Mouse (Mus musculus) MEL (cell line): ENCODE results near the gene Cfap43. TPM values are rescaled to one million over a fixed set of nuclear protein-coding genes. Genes with fewer than 3 reads are reported as not detected.

Experiments used
- DNase-seq: peaks from one replicate; pipeline ENCODE4 v3.0.0; 2011; ENCODE audit warnings: low read depth, low spot score
- H3K27ac ChIP-seq: 2 replicates; pipeline ENCODE4 v1.5.1; 2012; ENCODE audit warnings: low read depth, mild to moderate bottlenecking, control low read depth, low read length, moderate library complexity; ENCODE audit not compliant: control insufficient read depth
- H3K27me3 ChIP-seq, 2 experiments: fragments of 150-350 bp in 1 of 2; sonication (generic) in 1 of 2; 2 replicates each; pipeline ENCODE4 v1.6.1; 2012; ENCODE audit warnings: low read length in 2 of 2, mild to moderate bottlenecking in 2 of 2, improper control_type of control experiment in 1 of 2, moderate library complexity in 1 of 2; ENCODE audit not compliant: insufficient read depth in 2 of 2, control insufficient read depth in 1 of 2
- H3K36me3 ChIP-seq, 2 experiments: 2 replicates each; pipeline ENCODE4 v1.6.1; 2012 to 2014; ENCODE audit warnings: low read length in 2 of 2, improper control_type of control experiment in 1 of 2, inconsistent platforms in 1 of 2, mild to moderate bottlenecking in 1 of 2; ENCODE audit not compliant: insufficient read depth in 2 of 2, control insufficient read depth in 1 of 2
- H3K4me1 ChIP-seq, 2 experiments: fragments of 150-350 bp in 1 of 2; sonication (generic) in 1 of 2; 2 replicates each; pipeline ENCODE4 v1.6.1; 2012; ENCODE audit warnings: low read length in 2 of 2, improper control_type of control experiment in 1 of 2, mild to moderate bottlenecking in 1 of 2; ENCODE audit not compliant: insufficient read depth in 2 of 2, control insufficient read depth in 1 of 2
- H3K4me3 ChIP-seq, 2 experiments: fragments of 150-350 bp in 1 of 2; sonication (generic) in 1 of 2; 2 replicates each; pipeline ENCODE4 v1.5.1; 2012; ENCODE audit warnings: low read depth in 2 of 2, low read length in 2 of 2, mild to moderate bottlenecking in 2 of 2, moderate library complexity in 2 of 2, control low read depth in 1 of 2, improper control_type of control experiment in 1 of 2; ENCODE audit not compliant: control insufficient read depth in 1 of 2, insufficient read depth in 1 of 2
- H3K79me2 ChIP-seq: 2 replicates; pipeline ENCODE4 v1.6.1; 2012; ENCODE audit warnings: mild to moderate bottlenecking, low read length, moderate library complexity; ENCODE audit not compliant: control insufficient read depth, poor library complexity, insufficient read depth
- H3K9ac ChIP-seq: 2 replicates; pipeline ENCODE4 v1.6.1; 2012; ENCODE audit warnings: low read depth, mild to moderate bottlenecking, control low read depth, low read length, moderate library complexity; ENCODE audit not compliant: control insufficient read depth, poor library complexity, severe bottlenecking
- H3K9me3 ChIP-seq: fragments of 150-350 bp; sonication (generic); replicated peaks from 2 replicates; pipeline ENCODE4 v1.6.1; 2012; ENCODE audit warnings: mild to moderate bottlenecking, low read length, improper control_type of control experiment, moderate library complexity; ENCODE audit not compliant: insufficient read depth
- CHD2 ChIP-seq: IDR thresholded peaks from 2 replicates; pipeline ENCODE4 v1.6.1; 2011; ENCODE audit warnings: low read length, improper control_type of control experiment
- ELF1 ChIP-seq: IDR thresholded peaks from 2 replicates; pipeline ENCODE4 v1.6.1; 2014; ENCODE audit warnings: low read depth, mild to moderate bottlenecking, inconsistent platforms, low read length, improper control_type of control experiment, moderate library complexity
- EP300 ChIP-seq, 2 experiments: IDR thresholded peaks; 2 replicates each; pipeline ENCODE4 v1.6.1; 2011; ENCODE audit warnings: improper control_type of control experiment in 2 of 2, low read length in 2 of 2, low read depth in 1 of 2, mild to moderate bottlenecking in 1 of 2
- GATA1 ChIP-seq: IDR thresholded peaks from 2 replicates; pipeline ENCODE4 v1.6.1; 2011; ENCODE audit warnings: low read depth, low read length, improper control_type of control experiment
- KAT2A ChIP-seq: conservative IDR thresholded peaks from 2 replicates; pipeline ENCODE4 v1.6.1; 2012; ENCODE audit warnings: low read depth, low read length, improper control_type of control experiment, inconsistent platforms
- MAFK ChIP-seq: IDR thresholded peaks from 2 replicates; pipeline ENCODE4 v1.6.1; 2011; ENCODE audit warnings: low read depth, mild to moderate bottlenecking, low read length, improper control_type of control experiment, borderline replicate concordance
- MAX ChIP-seq: IDR thresholded peaks from 2 replicates; pipeline ENCODE4 v1.6.1; 2011; ENCODE audit warnings: low read length, improper control_type of control experiment
- MXI1 ChIP-seq: IDR thresholded peaks from 2 replicates; pipeline ENCODE4 v1.6.1; 2011; ENCODE audit warnings: mild to moderate bottlenecking, low read depth, low read length, improper control_type of control experiment
- NELFE ChIP-seq: IDR thresholded peaks from 2 replicates; pipeline ENCODE4 v1.6.1; 2011; ENCODE audit warnings: low read depth, low read length, improper control_type of control experiment
- NRF1 ChIP-seq: IDR thresholded peaks from 2 replicates; pipeline ENCODE4 v1.6.1; 2014; ENCODE audit warnings: low read depth, mild to moderate bottlenecking, inconsistent platforms, low read length, improper control_type of control experiment, moderate library complexity; ENCODE audit not compliant: poor library complexity, insufficient read depth, severe bottlenecking
- POLR2AphosphoS2 ChIP-seq: IDR thresholded peaks from 2 replicates; pipeline ENCODE4 v1.6.1; 2011; ENCODE audit warnings: low read length, improper control_type of control experiment
- POLR2AphosphoS5 ChIP-seq: IDR thresholded peaks from 2 replicates; pipeline ENCODE4 v1.6.1; 2012; ENCODE audit warnings: low read depth, borderline replicate concordance, mild to moderate bottlenecking, inconsistent platforms, low read length, moderate library complexity, mixed read lengths
- RAD21 ChIP-seq: IDR thresholded peaks from 2 replicates; pipeline ENCODE4 v1.6.1; 2011; ENCODE audit warnings: mild to moderate bottlenecking, low read depth, low read length, improper control_type of control experiment
- SIN3A ChIP-seq: IDR thresholded peaks from 2 replicates; pipeline ENCODE4 v1.6.1; 2012; ENCODE audit warnings: low read length, improper control_type of control experiment, inconsistent platforms
- TCF12 ChIP-seq: IDR thresholded peaks from 2 replicates; pipeline ENCODE4 v1.6.1; 2014; ENCODE audit warnings: low read depth, mild to moderate bottlenecking, inconsistent platforms, low read length, improper control_type of control experiment, moderate library complexity
- USF1 ChIP-seq: IDR thresholded peaks from 2 replicates; pipeline ENCODE4 v1.6.1; 2014; ENCODE audit warnings: low read depth, mild to moderate bottlenecking, inconsistent platforms, low read length, improper control_type of control experiment, moderate library complexity
- ZC3H11A ChIP-seq: IDR thresholded peaks from 2 replicates; pipeline ENCODE4 v1.6.1; 2012; ENCODE audit warnings: low read depth, mild to moderate bottlenecking, inconsistent platforms, low read length, improper control_type of control experiment
- polyA plus RNA-seq, 2 experiments: library from polyadenylated mRNA; stranded (reverse) in 1 of 2; unstranded in 1 of 2; fragments of >175 nt in 1 of 2; fragments of >200 nt in 1 of 2; gene quantifications; 2 replicates each; pipeline versions ENCODE4 v1.2.1 to v1.2.4; 2012; ENCODE audit warnings: low replicate concordance in 2 of 2, low read depth in 1 of 2; ENCODE audit not compliant: insufficient read length in 2 of 2, insufficient read depth in 1 of 2, missing spikeins in 1 of 2
- total RNA-seq: library from RNA; depleted of rRNA; stranded (reverse); fragments of 300-350 nt; gene quantifications from 2 replicates; pipeline ENCODE4 v1.2.3, GENCODE M21; 2012

Cfap43 gene
- total and polyA plus RNA-seq, 3 experiments: 0.10 to 0.12 TPM; not detected in 1

DNA sequence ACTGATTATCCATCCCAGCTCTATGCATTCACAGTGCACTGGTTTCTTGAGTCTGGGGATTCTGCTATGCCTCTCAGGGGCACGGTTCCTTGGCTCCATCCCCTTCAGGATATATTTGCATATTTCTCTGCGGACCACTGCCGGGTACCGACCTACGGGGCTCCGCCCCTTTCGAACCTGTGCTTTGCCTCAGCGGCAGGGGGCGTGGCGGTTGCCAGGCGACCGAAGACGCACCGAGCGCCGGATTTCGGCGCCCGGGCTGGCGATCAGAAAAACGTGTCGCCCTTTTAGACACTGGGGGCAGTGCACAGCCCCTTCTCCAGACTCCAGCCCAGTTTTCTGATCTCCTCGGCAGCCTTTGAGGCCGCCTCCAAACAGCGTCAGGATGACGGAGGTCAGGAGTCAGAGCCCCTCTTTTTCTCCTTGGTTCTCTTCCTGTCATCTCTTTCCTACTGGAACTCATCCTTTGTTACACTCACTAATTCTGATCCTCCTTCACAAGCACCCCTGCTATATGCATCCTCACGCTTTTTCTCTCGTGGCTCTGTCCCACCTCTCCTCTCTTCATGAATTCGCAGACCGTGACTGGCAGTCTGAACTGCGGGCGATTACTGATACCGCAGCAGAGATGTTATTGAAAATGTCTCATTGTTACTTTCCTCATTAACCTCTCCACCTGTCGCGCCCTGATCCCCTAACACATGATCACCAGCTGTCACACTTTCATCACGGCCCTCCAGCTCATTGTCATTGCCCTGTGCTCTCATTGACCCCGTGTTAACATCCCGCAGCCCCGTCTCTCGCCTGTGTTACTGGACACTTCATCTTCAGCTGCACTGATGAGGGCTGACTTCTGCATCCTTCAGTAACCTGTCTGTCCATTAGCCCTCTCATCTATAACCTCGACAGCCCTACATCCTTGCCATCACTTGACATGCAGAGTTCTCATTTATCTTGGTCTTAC lies 18.6 kb upstream of the Cfap43 start, which contains the start of gene Cfap58:
TSS of gene Cfap58 (plus strand) at position 233 of the 964 bp plus-strand sequence.
- Histone ChIP-seq H3K9ac (no peak within 1 kb of the TSS), H3K4me3 (peak within 1 kb of the TSS; percentile 4 to 45; a peak in 2 of 4 replicates), H3K27ac (no peak within 1 kb of the TSS), H3K36me3 (no peaks in the 10 kb centered on the region), H3K9me3 (no peaks in the 10 kb centered on the region), H3K4me1 (0 out of 4 replicates have a peak, but pooled peaks cover 0 to 3% of the 10 kb centered on the region in 2 experiments), H3K79me2 (no peaks in the 10 kb centered on the region), H3K27me3 (no peaks in the 10 kb centered on the region)
- no peak for TF ChIP-seq NELFE
- no peak for TF ChIP-seq KAT2A
- no peak for TF ChIP-seq TCF12
- no peak for DNase-seq

DNA sequence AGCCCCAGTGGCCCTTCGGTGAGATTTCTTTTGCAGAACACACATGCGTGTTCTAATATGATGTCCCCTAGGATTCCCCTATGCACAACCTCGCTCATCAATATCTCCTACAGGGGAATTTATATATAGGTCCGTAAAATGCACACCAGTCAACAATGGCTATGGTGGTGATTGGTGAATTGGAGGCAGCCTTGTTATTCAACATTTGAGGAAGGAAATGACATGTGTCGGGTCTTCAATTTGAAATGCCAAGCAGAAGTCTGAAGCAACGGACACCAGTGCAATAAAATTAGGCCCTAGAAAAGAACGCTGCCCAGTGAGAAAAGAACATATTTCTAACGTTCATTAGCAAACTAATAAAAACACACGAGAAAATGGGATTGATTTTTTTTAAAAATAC lies 17.9 kb upstream of the Cfap43 start:
- Histone ChIP-seq H3K4me3 (no peak overlapping the region), H3K36me3 (no peaks in the 10 kb centered on the region), H3K27ac (no peak overlapping the region), H3K4me1 (0 out of 4 replicates have a peak, but pooled peaks cover 0 to 3% of the 10 kb centered on the region in 2 experiments), H3K9me3 (no peaks in the 10 kb centered on the region), H3K27me3 (no peaks in the 10 kb centered on the region), H3K9ac (no peak overlapping the region), H3K79me2 (no peaks in the 10 kb centered on the region)
- no peak for DNase-seq
- TF ChIP-seq ZC3H11A (no peak), EP300 (IDR thresholded peaks at IDR 0.05; ENCODE audit: low read depth in 1 of 2, low read length in 2 of 2) (no peak), SIN3A (no peak), NRF1 (no peak), MXI1 (no peak), MAX (no peak), USF1 (no peak), POLR2AphosphoS5 (no peak), RAD21 (no peak), TCF12 (no peak), CHD2 (no peak), ELF1 (no peak), GATA1 (no peak), POLR2AphosphoS2 (no peak), MAFK (no peak)
